Mouse (Mus musculus): ENCODE measurements around the gene Scgb1b3. TPM values are rescaled to one million over a fixed set of nuclear protein-coding genes. Genes with fewer than 3 reads are reported as not detected.

Gene Scgb1b3
- not detected in 2 replicates for polyA plus RNA-seq (2012; rRNA removed)

GRCm38 (mm10) chr7:31375292-31375691 lies at the start of gene Scgb1b3:
Gene Scgb1b3 (plus strand): TSS chr7:31375592.
- 74% methylated on average over 3 of the region's 3 CpGs for WGBS
- TF ChIP-seq POLR2A (IDR thresholded peaks at IDR 0.05; ENCODE audit: low read depth, low read length) (no peak), CTCF (IDR thresholded peaks at IDR 0.05; ENCODE audit: extremely low read depth, insufficient read depth, insufficient read length, insufficient replicate concordance) (no peak)
- Histone ChIP-seq H3K4me1 (ENCODE audit: control insufficient read depth, insufficient read depth, insufficient read length) (no peaks in the 10 kb centered on the region), H3K4me3 (ENCODE audit: extremely low read depth, insufficient read depth, insufficient read length) (no peak within 1 kb of the TSS), H3K36me3 (ENCODE audit: control insufficient read depth, insufficient read depth, low read length) (no peaks in the 10 kb centered on the region), H3K27ac (ENCODE audit: insufficient read depth, low read length) (no peak within 1 kb of the TSS), H3K27me3 (ENCODE audit: control insufficient read depth, insufficient read depth, low read length) (no peaks in the 10 kb centered on the region)
- no peak for DNase-seq (ENCODE audit: low read depth in 1 of 2, low spot score in 2 of 2)

- H3K36me3 ChIP-seq (ENCODE audit: control insufficient read depth, insufficient read depth, low read length) = no peaks in the 10 kb centered on the region
Measured at GRCm38 (mm10) chr7:31362022-31362560, 13.3 kb upstream of the Scgb1b3 start, which contains the start of gene Scgb2b3. Gene Scgb2b3 (minus strand): TSS chr7:31362072.

More at GRCm38 (mm10) chr7:31362022-31362560, 13.3 kb upstream of the Scgb1b3 start, which contains the start of gene Scgb2b3:
- H3K27ac ChIP-seq (ENCODE audit: insufficient read depth, low read length) = no peak within 1 kb of the TSS
- no peak within 1 kb of the TSS for H3K4me3 ChIP-seq (ENCODE audit: extremely low read depth, insufficient read depth, insufficient read length)
- no peak for DNase-seq (ENCODE audit: low read depth in 1 of 2, low spot score in 2 of 2)
- H3K4me1 ChIP-seq (ENCODE audit: control insufficient read depth, insufficient read depth, insufficient read length) = no peaks in the 10 kb centered on the region
- TF ChIP-seq POLR2A (IDR thresholded peaks at IDR 0.05; ENCODE audit: low read depth, low read length) = no peak
- 62% methylated on average over 4 of the region's 4 CpGs for WGBS
- H3K27me3 ChIP-seq (ENCODE audit: control insufficient read depth, insufficient read depth, low read length) = no peaks in the 10 kb centered on the region

Other genes starting within 250 kb of the Scgb1b3 start
- gene Scn1b, start 248.6 kb upstream of the Scgb1b3 start, polyA plus RNA-seq (2012; rRNA removed) = 41.6 and 48.4 TPM in 2 replicates
- 325 and 338 TPM in 2 replicates for gene Gramd1a, start 219.7 kb upstream of the Scgb1b3 start, polyA plus RNA-seq (2012; rRNA removed)
- gene Scgb2b2, start 85.1 kb upstream of the Scgb1b3 start, polyA plus RNA-seq (2012; rRNA removed) = not detected in 2 replicates
- gene Scgb1b2, start 83.8 kb upstream of the Scgb1b3 start, polyA plus RNA-seq (2012; rRNA removed) = not detected in 2 replicates
- not detected in 2 replicates for gene Scgb2b3, start 13.5 kb upstream of the Scgb1b3 start, polyA plus RNA-seq (2012; rRNA removed)

All from spleen, adult 2 months (tissue).